Mouse (Mus musculus): ENCODE data around the gene Col16a1.

Gene Col16a1

DNA sequence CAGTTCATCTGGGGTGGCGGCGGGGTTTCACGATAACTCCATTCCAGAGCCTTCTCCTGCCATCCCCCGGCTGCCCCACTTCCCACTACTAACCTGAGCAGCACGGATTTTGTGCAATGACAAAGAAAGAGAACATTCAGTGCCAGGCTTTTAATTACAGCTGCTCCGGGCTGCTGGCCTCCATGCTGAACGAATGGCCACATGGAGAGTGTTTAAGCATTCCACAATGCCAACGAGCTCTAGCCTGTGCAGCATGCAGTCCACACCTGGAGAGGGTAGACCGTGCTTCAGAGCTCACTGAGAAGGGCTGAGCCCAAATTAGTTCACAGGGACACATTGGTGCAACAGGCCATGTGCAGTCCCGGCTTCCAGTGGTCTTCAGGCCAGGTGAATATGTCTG, 82.4 kb downstream of the Col16a1 start:
- DNase-seq (ENCODE audit: low read depth, low spot score), result no peak

DNA sequence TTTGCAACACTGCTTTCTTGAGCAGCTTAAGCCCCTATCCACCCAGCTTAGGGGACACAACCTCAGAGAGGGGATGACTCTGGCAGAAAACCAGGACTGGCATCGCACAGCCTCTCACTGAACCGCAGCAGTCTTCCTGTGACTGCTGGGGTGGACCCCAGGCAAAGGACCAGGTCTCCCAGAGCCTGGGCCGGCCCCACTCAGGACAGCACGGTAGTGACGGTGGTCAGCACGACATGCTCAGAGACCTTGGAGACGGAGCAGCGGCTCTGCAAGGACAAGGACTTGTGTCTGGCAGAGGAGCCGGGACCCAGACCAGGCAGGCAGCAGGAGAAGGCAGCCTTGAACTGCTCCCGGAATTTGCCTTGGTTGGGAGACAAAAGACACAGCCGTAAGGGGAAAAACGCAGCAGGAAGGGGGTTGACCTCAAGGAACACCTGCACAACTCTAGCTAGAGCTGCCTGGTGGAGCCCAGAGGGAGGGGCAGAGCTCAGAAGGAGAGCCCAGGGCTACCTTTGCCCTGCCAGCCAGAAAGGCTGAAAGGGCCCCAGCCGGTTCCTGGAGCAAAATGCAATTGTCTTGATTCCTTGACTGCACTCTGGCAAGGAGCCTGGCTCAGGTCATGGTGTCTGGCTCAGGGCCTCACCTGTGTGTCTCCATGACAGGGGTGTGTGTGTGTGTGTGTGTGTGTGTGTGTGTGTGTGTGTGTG, 83.2 kb downstream of the Col16a1 start:
- DNase-seq (ENCODE audit: low read depth, low spot score), result no peak

DNA sequence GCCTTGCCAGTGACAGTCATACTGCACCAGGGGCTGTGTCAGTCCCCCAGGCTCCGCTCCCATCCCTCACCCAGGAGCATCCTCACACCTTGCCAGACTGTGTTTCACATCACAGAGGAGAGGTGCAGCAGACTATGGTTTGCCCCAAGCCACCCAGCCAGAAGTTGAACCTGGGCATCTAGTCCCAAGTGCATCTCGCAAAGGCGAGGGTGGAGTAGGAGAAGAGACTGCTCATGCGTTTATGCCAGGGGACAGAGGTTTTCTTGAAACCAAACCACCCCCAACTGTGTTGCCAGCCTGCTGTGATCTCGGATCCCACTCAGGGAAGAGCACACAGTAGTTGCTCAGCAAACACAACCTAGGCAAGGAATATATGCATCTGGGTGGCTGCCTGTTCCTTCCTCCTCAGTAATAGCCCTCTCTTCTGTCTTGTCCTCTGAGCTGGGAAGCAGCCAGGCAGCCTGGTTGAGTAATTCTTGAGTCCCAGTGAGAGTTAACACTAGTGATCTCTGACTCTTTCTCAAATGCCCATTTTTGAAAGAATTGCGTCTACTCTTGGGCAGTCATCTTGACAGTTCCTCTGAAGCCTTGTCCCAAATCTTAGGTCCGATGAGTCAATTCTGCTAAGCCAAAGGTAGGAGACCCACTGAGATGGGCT, 83.9 kb downstream of the Col16a1 start:
- DNase-seq (ENCODE audit: low read depth, low spot score), result no peak

DNA sequence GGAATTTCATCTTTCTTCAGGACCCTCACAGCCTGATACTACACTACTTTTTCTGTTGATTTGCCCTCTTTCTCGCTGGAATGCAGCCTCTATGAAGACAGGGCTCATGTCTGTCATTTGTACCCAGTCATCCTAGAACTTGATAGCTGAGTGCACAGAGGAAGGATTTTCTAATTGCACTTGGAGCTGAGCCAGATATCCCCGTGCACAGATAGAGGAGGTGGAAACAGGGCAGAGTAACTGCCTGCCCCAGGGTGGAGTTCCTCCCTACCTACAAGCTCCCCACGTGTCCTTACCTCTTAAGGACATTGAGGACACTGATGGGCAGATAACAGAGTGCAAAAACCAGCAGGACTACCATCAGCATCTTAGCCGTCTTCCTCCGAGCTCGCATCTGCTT, 85.8 kb downstream of the Col16a1 start:
- DNase-seq (ENCODE audit: low read depth, low spot score), result no peak

- peak; percentile 59 for DNase-seq (ENCODE audit: low read depth, low spot score)
These were observed 91.0 kb downstream of the Col16a1 start for GRCm38 (mm10) chr4:130138441-130139213.

GRCm38 (mm10) chr4:130139214-130139492, 91.5 kb downstream of the Col16a1 start, which contains the start of gene Hcrtr1:
Hcrtr1 (minus strand) TSS chr4:130139359.
- no peak for DNase-seq (ENCODE audit: low read depth, low spot score)

DNA sequence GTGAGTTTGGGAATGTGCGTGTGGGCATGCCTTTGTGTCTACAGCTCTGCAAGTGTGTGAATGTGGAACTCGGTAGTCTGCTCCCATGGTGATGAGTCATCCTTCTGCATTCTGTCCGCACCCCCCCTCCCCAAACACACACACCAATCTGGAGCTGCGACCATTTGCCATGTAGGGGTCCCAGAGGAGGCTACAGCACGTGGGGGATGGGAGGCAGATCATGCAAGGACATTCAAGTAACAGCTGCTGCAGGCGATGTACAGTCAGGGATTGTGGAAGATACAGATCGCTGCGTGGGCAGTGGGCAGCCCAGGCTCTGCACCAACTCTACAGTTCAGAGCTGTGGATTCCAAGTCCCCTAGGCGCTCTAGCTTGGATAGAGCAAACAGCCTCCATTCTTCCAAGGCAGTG, 93.4 kb downstream of the Col16a1 start:
- DNase-seq (ENCODE audit: low read depth, low spot score), result peak; percentile 83

DNA sequence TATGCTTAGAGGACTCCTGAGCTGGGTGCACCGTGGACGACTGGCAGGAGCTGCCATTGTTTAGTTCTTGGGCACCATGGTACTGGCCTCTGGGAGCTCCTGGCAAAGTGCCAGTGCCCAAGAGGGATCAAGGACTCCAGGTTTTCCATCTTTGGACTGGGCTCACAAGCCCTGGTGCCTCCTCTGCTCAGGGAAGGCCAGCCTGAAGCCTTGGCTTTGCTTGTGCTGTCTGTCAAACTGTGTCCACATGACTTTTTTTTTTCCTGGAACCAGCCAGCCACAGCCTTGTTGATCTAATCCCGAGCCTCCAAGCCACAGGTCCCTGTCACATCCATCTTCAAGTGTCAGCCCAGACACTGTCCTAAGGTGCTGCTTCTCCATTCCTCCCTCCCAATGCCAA, 94.1 kb downstream of the Col16a1 start:
- DNase-seq (ENCODE audit: low read depth, low spot score), result no peak

- DNase-seq (ENCODE audit: low read depth, low spot score), result no peak
These were observed 100.8 kb downstream of the Col16a1 start for GRCm38 (mm10) chr4:130148405-130148804.

Data from brain, adult 2 months (tissue).